Mouse (Mus musculus): ENCODE results near the gene Sdk1.

- TF ChIP-seq CTCF (IDR thresholded peaks at IDR 0.05; ENCODE audit: low read depth, low read length) (no peak), POLR2A (IDR thresholded peaks at IDR 0.05; ENCODE audit: insufficient read depth, low read length) (no peak), EP300 (IDR thresholded peaks at IDR 0.05; ENCODE audit: insufficient read depth, low read depth, low read length) (no peak)
Observed at GRCm38 (mm10) chr5:141768761-141769515, 527.6 kb downstream of the Sdk1 start.
